Mouse (Mus musculus) lung, postnatal 14 days (tissue): ENCODE measurements around the gene Pacrg.

Source experiments
- DNase-seq: peaks from one replicate; pipeline ENCODE4 v3.0.0; 2021

Pacrg gene

DNA sequence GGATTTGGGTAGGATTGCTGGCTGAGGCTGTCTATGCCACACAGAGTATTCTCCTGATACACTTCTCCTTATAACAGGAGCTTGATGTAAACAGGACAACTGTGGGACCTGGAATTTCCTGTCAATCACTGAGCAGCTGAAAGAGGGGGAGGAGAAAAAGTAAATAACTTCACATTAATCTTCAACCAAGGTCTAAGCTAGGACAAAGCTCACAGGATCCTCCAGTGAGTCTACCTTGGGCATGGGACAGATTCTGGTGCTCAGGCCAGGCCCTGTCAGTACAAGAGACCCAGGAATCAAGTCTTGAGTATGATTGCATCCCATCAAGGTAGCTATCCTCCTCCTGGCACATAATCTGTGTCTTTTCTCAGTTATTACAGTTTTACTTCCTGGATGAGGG is 102.1 kb downstream of the Pacrg start:
- DNase-seq: no peak

DNA sequence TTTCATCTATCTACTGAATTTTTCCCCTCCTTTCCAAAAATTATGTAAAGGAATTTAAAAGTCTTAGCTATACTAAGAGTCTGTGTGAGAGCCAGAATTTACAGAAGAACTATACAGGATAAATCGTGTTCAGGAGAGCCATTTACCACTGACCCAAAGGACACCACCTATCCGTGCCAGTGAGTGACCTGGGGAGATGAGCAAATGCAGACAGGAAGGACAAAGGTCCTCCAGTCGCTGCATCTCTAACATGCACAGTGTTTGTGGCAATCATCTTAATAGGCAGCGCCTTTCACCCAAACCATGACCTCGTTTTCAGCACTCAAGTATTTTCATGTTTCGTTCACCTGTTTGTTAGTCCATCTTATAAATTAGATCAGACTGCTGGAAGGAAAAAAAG is 105.4 kb downstream of the Pacrg start:
- DNase-seq: no peak

DNA sequence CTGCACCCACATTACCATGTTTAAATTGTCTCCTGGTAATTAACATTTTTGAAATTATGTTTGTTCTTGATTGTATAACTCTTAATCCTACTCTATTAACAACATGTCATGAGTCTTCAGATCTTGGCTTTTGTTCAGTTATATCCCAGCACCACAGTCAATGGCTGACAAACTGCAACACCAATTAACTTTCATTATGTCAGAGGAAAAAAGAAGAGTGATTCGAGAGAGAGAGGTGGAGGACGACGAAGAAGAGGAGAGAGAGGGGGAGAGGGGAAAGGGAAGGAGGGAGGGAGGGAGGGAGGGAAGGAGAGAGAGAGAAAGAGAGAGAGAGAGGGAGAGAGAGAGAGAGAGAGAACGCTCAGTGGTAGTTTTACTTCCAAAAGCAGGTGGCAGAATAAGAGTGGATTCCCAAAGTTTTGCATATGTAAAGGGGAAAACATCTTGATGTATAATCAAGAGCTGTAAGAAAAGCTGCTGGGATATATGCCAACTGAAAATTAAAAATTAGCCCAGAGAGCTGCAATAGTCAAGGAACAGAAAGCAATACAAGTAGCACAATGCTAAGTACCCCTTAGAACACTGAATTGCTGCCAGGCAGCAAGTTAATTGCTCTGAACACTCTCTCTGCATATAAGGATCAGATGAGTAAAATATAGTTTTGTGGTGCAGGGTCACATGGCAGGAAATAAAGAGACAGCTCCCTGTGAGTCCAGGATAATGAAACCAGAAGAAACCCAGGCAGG is 107.6 kb downstream of the Pacrg start:
- peak; percentile 16 for DNase-seq

DNA sequence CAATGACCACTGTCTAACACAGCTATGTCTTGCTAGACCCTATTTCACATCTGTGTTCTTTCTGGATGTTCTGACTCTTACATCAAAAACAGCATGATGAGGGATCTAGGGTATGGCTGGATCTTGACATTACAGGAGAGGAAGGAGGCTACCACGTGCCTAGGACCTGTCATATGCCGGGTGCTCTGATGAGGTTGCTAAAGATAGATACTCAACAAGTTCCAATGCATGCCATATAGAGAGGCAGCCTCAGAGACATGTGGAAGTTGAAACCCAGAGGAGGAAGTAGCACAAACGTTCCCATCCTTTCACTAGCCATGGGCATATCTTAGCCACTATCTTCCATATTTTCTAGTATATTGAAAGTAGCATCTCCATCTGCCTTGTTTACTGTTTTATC is 115.3 kb downstream of the Pacrg start:
- DNase-seq: no peak

DNA sequence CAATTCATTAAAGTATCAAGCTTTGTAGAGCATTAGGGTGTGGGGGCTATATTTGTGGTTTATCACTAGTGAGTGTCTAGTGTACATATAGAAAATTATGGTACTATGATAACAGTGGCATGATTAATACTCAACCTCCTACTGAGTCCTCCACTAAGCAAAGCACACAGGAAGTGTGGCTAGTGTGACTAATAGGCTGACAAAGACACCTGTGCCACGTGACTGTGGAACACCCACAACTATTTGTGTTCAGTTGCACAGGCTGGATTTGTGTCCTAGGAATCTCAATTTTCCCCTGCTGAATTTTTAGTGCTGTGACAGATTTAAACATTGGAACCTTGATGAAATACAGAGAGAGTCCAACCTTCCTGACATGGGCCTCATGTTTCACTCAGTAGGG is 118.5 kb downstream of the Pacrg start:
- DNase-seq: no peak

DNA sequence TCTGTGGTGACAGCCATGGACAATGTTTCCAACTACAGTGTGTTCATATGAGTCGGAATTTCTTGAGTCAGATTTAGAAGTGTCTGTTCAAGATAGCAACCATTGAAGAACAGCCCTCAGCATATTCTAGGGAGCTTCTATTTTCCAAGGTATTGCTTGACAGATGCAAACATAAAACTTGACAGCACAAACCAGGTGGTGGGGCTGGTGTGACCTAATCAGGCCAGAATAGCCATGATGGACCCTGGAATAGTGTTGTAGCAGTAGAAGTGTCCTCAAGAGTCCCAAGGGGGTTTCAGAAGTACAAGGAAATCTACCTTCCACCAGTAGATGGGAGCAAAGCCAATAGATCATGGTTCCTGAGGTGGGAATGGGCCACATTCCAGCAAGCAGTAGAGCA is 123.0 kb downstream of the Pacrg start:
- no peak for DNase-seq

DNA sequence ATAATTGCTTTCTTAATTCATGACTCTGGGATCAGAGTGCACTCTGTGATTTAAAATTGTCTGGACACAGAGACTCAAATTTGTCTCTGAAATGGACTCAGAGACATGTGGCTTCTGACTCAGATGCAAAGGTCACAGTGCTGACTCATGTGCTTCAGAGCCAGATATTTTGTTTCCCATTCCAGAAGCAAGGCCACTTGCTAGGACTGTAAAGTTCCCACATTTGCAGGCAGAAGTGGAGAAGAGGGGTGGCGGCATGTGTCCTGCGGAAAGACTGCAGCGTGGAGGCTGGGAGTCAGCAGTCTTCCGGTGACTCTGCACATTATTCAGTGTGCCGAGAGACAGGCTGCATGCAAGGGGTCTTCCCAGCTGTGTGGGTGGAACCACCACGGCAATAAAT is 137.3 kb downstream of the Pacrg start:
- no peak for DNase-seq

DNA sequence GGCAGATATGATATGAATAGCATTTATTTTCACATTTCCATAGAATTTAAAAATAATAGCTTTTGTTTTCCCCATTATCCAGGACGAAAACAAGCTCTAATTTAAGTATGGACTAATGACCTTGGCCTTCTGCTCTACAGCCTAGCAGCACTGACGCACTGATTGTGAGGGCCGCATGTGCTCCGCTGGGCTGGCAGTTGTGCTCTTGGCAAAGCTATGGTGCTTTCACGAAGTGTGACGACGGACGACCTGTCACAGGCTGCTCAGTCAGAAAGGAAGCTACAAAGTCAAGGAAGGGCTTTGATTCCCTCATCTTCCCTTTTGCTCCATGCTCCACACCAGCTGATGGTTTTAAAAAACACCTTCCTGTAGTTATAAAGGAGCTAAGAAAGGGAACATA is 142.1 kb downstream of the Pacrg start:
- DNase-seq: no peak

DNA sequence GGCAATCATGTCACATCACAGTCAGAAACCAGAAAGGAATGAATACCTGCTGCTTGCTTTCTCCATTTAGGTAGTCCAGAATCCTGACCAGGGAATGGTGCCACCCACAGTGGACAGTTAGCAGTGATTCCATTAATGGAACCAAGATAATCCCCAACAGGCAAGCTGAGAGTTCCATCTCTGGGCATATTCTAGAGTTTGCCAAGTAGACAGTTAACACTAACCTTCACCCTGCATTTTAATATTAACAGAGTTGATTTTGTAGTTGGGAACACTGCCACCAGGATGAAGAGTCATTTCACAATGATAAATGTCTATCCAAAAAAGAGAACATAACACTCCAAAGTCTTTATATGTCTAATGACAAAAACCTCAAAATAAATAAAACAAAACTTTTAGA is 144.7 kb downstream of the Pacrg start:
- DNase-seq: no peak

DNA sequence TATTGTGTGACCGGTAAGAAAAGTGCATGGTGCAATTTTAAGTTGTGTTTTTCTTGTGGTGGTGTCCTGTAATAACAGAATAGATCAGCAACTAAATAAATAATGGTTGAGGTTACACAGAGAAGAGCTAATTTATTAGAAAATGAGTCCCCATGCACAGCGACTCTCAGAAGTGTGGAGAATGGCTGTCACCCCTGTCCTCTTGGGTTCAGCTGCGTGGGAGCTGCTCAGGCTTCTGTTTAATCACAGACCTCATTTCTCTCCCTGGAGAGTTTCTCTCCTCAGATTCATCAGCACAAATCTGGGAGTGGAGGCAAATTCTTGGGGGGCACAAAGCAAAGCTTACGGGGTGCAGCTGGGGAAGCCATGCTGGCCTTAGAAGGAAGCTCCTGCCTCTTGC is 163.0 kb downstream of the Pacrg start:
- DNase-seq: no peak

DNA sequence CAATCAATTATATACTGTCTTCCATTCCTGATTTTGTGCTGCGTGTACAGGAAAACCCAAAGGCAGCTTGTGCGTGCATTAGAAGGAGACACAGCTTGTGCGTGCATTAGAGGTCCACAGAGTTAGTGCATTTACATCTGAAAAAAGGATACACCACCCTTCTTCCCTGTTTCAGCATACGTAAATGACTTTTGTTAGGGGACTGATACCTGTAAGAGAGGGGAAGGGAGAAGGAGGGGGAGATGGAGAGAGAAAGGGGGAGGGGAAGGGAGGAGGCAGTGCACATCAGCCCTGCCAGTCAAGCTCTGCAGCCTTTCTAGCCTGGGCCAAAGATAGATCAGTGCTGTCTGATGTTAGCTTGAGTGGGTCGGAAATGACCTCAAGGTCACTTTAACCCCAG is 164.6 kb downstream of the Pacrg start:
- DNase-seq: no peak

DNA sequence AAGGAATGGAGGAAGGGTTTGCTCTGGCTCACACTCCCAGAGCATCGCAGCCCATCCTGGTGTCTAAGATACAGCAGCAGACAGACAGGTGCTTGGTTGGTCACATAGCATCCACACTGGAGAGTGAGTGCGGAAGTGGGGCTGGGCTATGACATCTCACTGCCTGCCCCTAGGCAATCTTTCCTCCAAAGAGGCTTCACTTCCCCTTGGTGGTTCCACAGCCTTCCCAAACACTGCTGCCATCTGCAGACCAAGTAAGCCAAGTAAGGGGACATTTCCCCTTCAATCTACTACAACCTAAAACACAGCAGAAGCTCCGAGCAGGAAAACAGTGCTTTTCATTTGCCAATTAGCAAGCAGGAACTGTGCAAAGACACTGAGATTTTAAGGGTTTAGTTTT is 165.1 kb downstream of the Pacrg start:
- DNase-seq: peak; percentile 3

DNA sequence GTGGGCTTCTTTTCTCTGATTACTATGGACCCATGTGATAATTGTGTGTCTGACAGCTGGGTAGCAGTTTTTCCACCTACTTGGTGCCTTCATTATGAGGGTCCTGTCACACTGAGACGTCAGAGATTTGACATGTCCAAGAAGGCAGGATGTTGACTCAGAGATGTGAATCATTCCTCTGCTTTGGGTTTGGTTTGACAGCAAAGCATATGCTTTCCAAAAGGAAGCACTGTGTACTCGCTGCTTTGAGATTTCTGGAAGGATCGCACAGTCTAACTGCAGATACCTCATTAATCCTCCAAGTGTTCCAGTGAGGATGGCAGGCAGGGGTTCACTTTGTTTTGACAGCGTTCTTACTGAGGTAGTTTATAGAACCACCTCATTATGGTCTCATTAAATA is 178.8 kb downstream of the Pacrg start:
- DNase-seq: no peak

DNA sequence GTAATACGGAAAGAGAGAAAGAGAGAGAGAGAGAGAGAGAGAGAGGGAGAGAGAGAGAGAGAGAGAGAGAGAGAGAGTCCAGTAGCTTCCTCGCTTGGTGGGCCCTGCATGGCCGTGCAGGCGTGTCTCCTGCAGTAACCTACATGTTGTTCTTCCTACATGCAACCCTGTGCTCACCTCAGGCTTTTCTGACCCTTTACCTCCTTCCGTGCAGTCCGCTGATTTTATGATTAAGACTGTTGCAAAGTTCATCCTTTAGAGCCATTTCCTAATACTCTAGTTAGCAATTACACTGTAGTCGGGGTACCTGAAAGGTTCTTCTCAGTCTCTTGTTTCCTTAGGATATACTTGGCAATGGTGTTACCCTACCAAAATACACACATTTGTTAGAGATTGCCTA is 196.5 kb downstream of the Pacrg start:
- no peak for DNase-seq

DNA sequence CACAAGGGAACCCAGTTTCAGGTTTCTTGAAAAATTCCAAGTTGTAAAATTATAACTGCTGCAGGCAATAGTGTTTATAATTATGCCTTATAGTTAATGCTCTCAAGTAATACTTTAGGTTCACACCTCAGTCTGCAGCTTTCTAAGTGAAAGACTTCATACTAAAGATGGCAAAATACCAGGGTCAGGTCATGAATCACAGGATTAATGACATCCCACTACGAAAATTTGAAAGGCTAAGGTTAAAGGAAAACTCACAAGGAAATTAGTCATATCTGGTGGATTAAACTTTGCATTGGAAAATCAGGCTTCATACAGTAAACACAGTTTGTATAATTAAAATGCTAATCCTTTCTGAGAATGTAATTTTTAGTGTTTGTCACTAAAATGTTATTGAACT is 200.3 kb downstream of the Pacrg start:
- no peak for DNase-seq

DNA sequence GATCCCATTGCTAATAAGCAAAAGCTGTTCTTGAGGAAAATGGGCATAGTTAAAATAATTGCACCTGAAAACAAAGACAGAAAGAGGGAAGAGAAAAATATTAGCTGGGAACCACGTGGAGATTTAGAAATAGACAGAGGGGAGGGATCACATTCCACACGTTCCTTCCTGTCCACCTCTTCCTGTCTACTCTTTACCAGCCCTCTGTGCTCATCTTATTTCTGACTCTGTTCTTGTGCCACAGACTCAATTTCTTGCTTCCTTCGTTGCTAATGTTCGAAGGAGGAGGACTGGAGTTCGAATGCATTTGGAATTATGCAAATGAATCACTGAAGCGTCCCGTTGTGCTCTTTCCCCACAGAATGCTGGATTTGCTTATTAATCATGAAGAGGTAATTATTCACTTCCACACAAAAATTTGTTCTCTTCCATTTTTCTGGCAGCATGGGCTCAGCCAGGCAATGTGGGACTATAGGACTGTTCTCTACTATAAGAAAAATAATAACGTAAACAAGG is 204.1 kb downstream of the Pacrg start:
- no peak for DNase-seq

DNA sequence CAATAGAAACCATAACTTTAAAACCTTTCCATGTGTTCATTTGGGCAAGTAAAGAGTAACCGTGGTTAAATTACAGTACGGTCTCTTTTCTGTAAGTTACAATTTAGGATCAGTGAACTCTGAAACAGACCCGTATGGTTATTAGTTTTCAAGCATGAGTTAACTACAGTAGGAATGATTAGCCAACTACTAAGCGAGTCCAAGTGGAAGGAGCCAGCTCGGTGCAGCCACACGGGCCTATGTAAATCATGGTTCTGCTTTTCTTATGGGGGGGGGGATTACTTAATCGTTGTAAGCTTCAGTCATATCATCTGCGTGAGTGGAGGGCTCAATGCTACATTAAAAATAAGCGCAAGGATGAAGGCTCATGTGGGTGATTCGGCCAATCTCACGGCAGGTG is 204.6 kb downstream of the Pacrg start:
- no peak for DNase-seq

DNA sequence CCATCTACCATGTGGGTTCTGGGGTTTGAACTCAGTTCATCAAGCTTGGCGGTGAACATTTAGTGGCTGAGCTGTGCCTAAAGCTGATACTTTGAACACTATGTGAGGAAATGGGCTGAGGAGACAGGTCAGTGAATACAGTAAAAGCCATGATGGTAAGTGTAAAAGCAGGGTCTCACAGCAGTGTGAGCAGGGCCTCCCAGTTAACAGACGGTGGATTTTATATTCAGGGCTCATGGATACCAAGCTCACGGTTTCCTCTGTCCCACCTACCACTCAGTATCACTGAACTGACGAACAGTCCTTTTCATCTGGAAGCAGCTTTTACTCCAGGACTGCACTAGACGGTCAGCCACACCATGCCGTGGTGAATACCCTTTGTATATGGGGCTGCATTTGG is 205.1 kb downstream of the Pacrg start:
- DNase-seq: no peak

DNA sequence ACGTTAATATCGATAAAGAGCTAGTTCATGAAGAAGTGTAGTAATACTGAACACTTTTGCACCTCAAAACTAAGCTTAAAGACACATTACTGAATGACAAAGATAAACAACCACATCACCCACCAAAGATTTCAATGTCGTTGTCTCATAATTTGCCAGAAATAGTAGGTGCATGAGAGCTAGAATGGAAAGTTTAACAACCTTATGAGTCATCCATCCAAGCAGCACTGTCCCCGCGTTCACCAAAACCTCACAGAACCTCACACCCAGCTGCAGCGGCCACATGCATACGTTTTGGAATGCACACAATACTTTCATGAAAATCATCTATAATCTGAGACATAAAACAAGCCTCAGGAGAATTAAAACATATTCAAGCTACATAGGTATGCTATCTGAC is 206.3 kb downstream of the Pacrg start:
- no peak for DNase-seq

DNA sequence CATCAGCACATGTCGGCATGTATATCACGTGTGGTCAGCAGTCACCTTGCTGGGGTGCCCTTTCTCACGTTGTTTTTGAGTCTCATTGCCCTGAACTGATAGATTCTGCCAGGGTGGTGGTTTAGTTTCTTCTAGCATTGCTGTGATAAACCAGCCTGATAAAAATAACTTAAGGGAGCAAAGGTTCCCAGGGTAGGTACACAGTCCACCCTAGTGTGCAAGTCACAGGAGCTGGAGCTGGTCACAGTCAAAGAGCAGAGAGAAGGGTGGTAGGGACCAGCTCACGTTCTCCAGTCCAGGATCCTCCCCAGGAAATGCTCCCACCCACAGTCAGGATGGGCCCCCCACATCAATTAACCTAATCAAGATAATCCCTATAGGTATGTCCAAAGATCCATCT is 211.9 kb downstream of the Pacrg start:
- no peak for DNase-seq

DNA sequence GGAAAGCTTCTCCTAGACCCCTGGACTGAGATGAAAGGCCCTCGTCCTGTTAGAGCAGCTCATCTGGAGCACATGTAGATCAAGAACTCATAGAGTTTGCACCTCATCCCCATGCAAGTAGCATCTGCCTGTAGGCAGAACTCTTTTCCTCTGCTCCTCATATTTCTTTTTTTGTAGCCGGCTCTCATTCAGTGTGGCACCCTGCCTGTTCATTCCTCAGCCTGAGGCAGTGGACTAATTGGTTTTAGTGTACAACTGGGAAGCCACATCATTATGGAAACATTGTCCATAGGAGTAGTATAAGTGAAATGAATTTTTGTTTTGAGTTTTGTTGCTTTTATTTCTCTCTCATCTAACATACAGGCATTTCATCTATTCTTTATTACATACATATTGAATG is 212.6 kb downstream of the Pacrg start:
- DNase-seq: no peak

DNA sequence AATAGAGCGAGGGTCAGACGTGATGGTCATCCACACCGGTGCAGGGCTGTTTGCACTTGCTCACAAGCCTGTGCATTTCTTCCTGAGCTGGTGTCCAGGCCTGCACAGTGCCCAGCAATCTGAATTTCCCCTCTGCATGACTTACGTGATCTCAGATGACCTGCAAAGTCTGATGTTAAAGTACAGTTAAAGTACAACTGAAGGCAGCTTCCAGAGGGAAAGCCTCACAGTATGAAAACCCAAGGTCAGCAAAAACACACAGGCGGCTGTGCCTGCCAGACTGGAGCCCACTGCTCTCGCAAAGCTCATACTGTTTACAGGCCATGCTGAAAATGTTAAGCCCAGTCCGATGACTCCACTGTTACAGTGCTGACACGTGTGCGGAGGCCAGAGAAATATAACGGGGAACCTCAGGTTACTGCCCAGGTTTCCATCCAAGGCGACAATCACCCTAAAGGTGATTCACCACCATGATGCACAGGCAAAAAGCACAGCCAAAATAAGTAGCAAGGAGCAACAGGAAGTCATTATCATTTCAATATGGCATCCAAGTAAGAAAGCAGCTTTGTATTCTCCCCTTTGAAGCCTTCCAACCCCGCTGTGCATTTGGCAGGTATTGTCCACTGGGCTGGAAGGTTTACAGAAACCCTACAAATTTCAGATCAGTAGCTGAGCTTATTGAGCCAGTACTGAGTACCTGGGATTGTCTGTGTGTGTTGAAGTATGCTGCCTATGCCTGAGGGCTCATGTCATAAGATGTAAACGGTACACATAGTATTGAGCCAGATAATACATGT is 213.6 kb downstream of the Pacrg start:
- no peak for DNase-seq

DNA sequence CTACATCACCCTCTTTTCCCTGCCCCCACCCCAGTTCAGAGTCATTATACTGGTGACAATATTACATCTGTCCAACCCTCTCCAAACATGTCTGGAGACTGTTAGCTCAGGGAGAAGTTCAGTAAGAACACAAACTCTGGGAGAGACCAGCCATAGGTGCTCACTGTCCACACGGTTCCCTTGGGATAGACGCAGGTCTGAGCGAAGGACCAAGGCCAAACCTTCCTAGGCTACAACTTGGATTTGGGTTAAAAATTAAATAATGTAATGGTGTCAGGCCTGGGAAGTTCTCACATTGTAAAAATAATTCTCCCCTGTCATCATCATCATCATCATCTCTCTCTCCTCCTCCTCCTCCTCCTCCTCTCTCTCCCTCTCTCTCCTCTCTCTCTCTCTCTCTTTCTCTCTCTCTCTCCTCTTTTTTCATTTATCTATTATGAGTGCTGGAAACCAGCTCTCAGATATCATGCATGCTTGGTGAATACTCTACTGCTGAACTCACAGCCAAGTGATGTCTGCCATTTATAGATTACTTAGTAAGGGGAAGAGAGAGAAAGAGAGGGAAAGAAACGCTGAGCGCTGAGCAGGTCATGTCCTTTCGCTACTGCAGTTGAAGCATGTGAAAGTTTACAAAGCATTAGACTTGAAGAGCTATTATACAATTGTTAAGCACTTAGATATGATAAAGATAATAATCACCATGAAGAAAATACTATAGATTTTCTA is 215.2 kb downstream of the Pacrg start:
- DNase-seq: no peak

DNA sequence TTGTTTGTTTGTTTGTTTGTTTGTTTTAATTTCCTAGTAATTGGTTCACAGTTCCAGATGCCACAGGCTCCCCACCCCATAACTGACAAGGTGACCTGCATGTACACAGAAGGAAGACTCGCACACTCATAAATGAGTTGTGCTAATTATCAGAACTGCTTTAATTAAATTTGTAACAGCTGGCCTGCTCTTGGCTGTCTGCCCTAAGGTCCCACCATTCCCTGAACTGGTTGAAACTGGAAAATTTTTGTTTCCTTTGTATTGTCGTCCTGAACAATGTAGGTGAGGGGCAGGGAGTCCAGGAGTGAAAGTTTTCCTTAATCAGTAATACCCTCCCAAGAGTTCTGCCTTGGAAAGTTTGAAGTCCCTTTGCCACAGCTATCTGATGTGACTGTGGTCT is 219.5 kb downstream of the Pacrg start:
- DNase-seq: no peak
